Mouse (Mus musculus) testis, adult 2 months (tissue): ENCODE data around the gene Kat2b. TPM values are rescaled to one million over a fixed set of nuclear protein-coding genes. Genes with fewer than 3 reads are reported as not detected.

Experiments used
- H3K27ac ChIP-seq: fragments of 200-500 bp; 2 replicates; pipeline ENCODE4 v1.5.1; 2012; ENCODE audit warnings: low read depth, low read length; ENCODE audit not compliant: control insufficient read depth, insufficient read depth
- H3K27me3 ChIP-seq: fragments of 200-500 bp; 2 replicates; pipeline ENCODE4 v1.6.1; 2012; ENCODE audit warnings: mild to moderate bottlenecking, low read length, moderate library complexity; ENCODE audit not compliant: control insufficient read depth, insufficient read depth
- H3K36me3 ChIP-seq: fragments of 200-500 bp; 2 replicates; pipeline ENCODE4 v1.6.1; 2012; ENCODE audit warnings: mild to moderate bottlenecking, low read length; ENCODE audit not compliant: control insufficient read depth, insufficient read depth
- H3K4me1 ChIP-seq: fragments of 200-500 bp; 2 replicates; pipeline ENCODE4 v1.6.1; 2012; ENCODE audit warnings: low read length; ENCODE audit not compliant: control insufficient read depth, insufficient read depth
- H3K4me3 ChIP-seq: fragments of 200-500 bp; 2 replicates; pipeline ENCODE4 v1.5.1; 2012; ENCODE audit warnings: low read depth, mild to moderate bottlenecking, low read length, moderate library complexity, mixed read lengths; ENCODE audit not compliant: control insufficient read depth
- CTCF ChIP-seq: fragments of 200-500 bp; IDR thresholded peaks from 2 replicates; pipeline ENCODE4 v1.5.1; 2012; ENCODE audit warnings: low read depth, mild to moderate bottlenecking, inconsistent platforms, low read length, moderate library complexity; ENCODE audit not compliant: control insufficient read depth, insufficient read depth, insufficient replicate concordance
- POLR2A ChIP-seq: fragments of 200-500 bp; IDR thresholded peaks from 2 replicates; pipeline ENCODE4 v1.6.1; 2012; ENCODE audit warnings: low read depth, mild to moderate bottlenecking, inconsistent platforms, low read length, moderate library complexity; ENCODE audit not compliant: control insufficient read depth
- polyA plus RNA-seq: library from polyadenylated mRNA; depleted of rRNA; stranded (reverse); fragments of >200 nt; gene quantifications from 2 replicates; pipeline ENCODE4 v1.2.3, GENCODE M21; 2012

Kat2b gene
- polyA plus RNA-seq, 1 experiment, result 14.6 TPM

- TF ChIP-seq POLR2A, result no peak
- no peak for TF ChIP-seq CTCF
- Histone ChIP-seq H3K27me3 (no peaks in the 10 kb centered on the region), H3K4me3 (no peak overlapping the region), H3K27ac (no peak overlapping the region), H3K4me1 (no peaks in the 10 kb centered on the region), H3K36me3 (no peaks in the 10 kb centered on the region)
These were observed 50.8 kb downstream of the Kat2b start for GRCm38 (mm10) chr17:53617295-53617957.

DNA sequence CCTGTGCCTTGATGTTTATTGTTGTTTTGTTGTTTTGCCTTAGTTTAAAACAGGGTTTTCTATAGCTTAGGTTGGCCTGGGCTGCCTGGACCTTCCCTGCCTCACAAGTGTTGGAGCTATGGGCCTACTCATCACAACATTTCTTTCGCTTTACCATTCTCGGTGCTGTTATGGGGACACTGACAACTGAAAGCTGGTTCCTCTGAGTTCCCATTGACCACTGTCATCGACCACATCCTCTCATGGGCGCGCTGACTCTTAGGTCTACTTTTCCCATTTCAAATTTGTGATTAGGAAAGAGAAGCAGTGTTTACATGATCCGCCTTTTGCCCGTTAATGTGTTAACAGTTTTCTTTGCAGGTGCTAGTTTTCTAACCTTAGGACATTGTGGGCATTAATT lies 51.7 kb downstream of the Kat2b start:
- no peaks in the 10 kb centered on the region for H3K36me3 ChIP-seq
- H3K4me3 ChIP-seq, result no peak overlapping the region
- TF ChIP-seq CTCF (no peak), POLR2A (no peak)
- H3K27me3 ChIP-seq, result no peaks in the 10 kb centered on the region
- H3K4me1 ChIP-seq, result no peaks in the 10 kb centered on the region
- no peak overlapping the region for H3K27ac ChIP-seq

GRCm38 (mm10) chr17:53619391-53619790 lies 52.7 kb downstream of the Kat2b start:
- Histone ChIP-seq H3K4me3 (no peak overlapping the region), H3K27ac (no peak overlapping the region), H3K36me3 (no peaks in the 10 kb centered on the region), H3K4me1 (no peaks in the 10 kb centered on the region), H3K27me3 (no peaks in the 10 kb centered on the region)
- TF ChIP-seq POLR2A, result no peak
- TF ChIP-seq CTCF, result no peak

- no peaks in the 10 kb centered on the region for H3K4me1 ChIP-seq
- no peaks in the 10 kb centered on the region for H3K36me3 ChIP-seq
- no peak overlapping the region for H3K4me3 ChIP-seq
- H3K27ac ChIP-seq, result no peak overlapping the region
- TF ChIP-seq POLR2A (no peak), CTCF (no peak)
- no peaks in the 10 kb centered on the region for H3K27me3 ChIP-seq
These were observed 54.0 kb downstream of the Kat2b start for GRCm38 (mm10) chr17:53620611-53621010.

- H3K36me3 ChIP-seq, result no peaks in the 10 kb centered on the region
- H3K4me3 ChIP-seq, result no peak overlapping the region
- H3K27me3 ChIP-seq, result no peaks in the 10 kb centered on the region
- TF ChIP-seq POLR2A (no peak), CTCF (no peak)
- H3K27ac ChIP-seq, result no peak overlapping the region
- no peaks in the 10 kb centered on the region for H3K4me1 ChIP-seq
These were observed 55.5 kb downstream of the Kat2b start for GRCm38 (mm10) chr17:53622125-53622524.

GRCm38 (mm10) chr17:53623762-53624161 lies 57.1 kb downstream of the Kat2b start:
- Histone ChIP-seq H3K27ac (no peak overlapping the region), H3K4me3 (no peak overlapping the region), H3K36me3 (no peaks in the 10 kb centered on the region), H3K4me1 (no peaks in the 10 kb centered on the region), H3K27me3 (no peaks in the 10 kb centered on the region)
- no peak for TF ChIP-seq POLR2A
- no peak for TF ChIP-seq CTCF

- no peak overlapping the region for H3K4me3 ChIP-seq
- H3K36me3 ChIP-seq, result no peaks in the 10 kb centered on the region
- no peak overlapping the region for H3K27ac ChIP-seq
- no peaks in the 10 kb centered on the region for H3K4me1 ChIP-seq
- H3K27me3 ChIP-seq, result no peaks in the 10 kb centered on the region
- TF ChIP-seq POLR2A (no peak), CTCF (no peak)
These were observed 59.5 kb downstream of the Kat2b start for GRCm38 (mm10) chr17:53626160-53626559.
